Mouse (Mus musculus) midbrain, embryonic 12.5 days (tissue): Measurements from ENCODE around the gene Ovca2. TPM values are rescaled to one million over a fixed set of nuclear protein-coding genes. Genes with fewer than 3 reads are reported as not detected.

Source experiments
- ATAC-seq: fragments of 200-750 bp; cut with Nextera tagmentation; 2 replicates; pipeline ENCODE4 v1.8.0; 2017; ENCODE audit warnings: low read depth, moderate TSS enrichment, moderate library complexity; ENCODE audit not compliant: low FRiP score
- H3K27ac ChIP-seq: fragments of 300-500 bp; sonication (generic); replicated peaks from 2 replicates; pipeline ENCODE4 v1.5.1; 2016; ENCODE audit warnings: mild to moderate bottlenecking
- H3K27me3 ChIP-seq: fragments of 300-500 bp; sonication (generic); 2 replicates; pipeline ENCODE4 v1.6.1; 2016; ENCODE audit warnings: mild to moderate bottlenecking
- H3K36me3 ChIP-seq: fragments of 300-500 bp; sonication (generic); 2 replicates; pipeline ENCODE4 v1.6.1; 2016
- H3K4me1 ChIP-seq: fragments of 300-500 bp; sonication (generic); 2 replicates; pipeline ENCODE4 v1.6.1; 2016
- H3K4me2 ChIP-seq: fragments of 300-500 bp; sonication (generic); replicated peaks from 2 replicates; pipeline ENCODE4 v1.6.1; 2016; ENCODE audit warnings: mild to moderate bottlenecking, moderate library complexity
- H3K4me3 ChIP-seq: fragments of 300-500 bp; sonication (generic); 2 replicates; pipeline ENCODE4 v1.5.1; 2016; ENCODE audit warnings: mild to moderate bottlenecking
- H3K9ac ChIP-seq: fragments of 300-500 bp; sonication (generic); replicated peaks from 2 replicates; pipeline ENCODE4 v1.6.1; 2016; ENCODE audit warnings: mild to moderate bottlenecking, moderate library complexity
- H3K9me3 ChIP-seq: fragments of 300-500 bp; sonication (generic); 2 replicates; pipeline ENCODE4 v1.6.1; 2016; ENCODE audit warnings: mild to moderate bottlenecking
- WGBS: fragments of 180-500 bp; shearing (Covaris S2); methylation state at CpG from one replicate; pipeline ENCODE4 v1.1.7; 2016; 5-methylcytosine and 5-hydroxymethylcytosine counted together
- polyA plus RNA-seq: library from polyadenylated mRNA; unstranded; fragments of >200 nt; fragmentation: Nextera tagmentation; extraction: Ambion mirVana; gene quantifications from 2 replicates; pipeline ENCODE4 v1.2.1, GENCODE M21; 2016

Ovca2 gene
- polyA plus RNA-seq: 23.2 and 24.9 TPM in 2 replicates

GRCm38 (mm10) chr11:75178672-75179208 lies at the start of gene Ovca2:
Gene Ovca2, minus strand, starts transcription at chr11:75178835.
- H3K27me3 ChIP-seq: peaks cover 14% of the 10 kb centered on the region
- peaks cover 29% of the 10 kb centered on the region for H3K36me3 ChIP-seq
- H3K4me3 ChIP-seq: peak within 1 kb of the TSS; percentile 71
- H3K4me1 ChIP-seq: peaks cover 24% of the 10 kb centered on the region
- no peaks in the 10 kb centered on the region for H3K9me3 ChIP-seq
- peak; percentile 96 for ATAC-seq
- H3K4me2 ChIP-seq: peak within 1 kb of the TSS; percentile 97
- H3K27ac ChIP-seq: peak within 1 kb of the TSS; percentile 79
- WGBS: under 1% methylated on average over 33 of the region's 33 CpGs
- peak within 1 kb of the TSS; percentile 79 for H3K9ac ChIP-seq

GRCm38 (mm10) chr11:75227632-75228031 lies 49.0 kb upstream of the Ovca2 start:
- H3K4me3 ChIP-seq: no peak overlapping the region
- no peaks in the 10 kb centered on the region for H3K9me3 ChIP-seq
- peaks cover 6% of the 10 kb centered on the region for H3K4me1 ChIP-seq
- no peaks in the 10 kb centered on the region for H3K36me3 ChIP-seq
- ATAC-seq: no peak
- H3K27ac ChIP-seq: no peak overlapping the region
- no peak overlapping the region for H3K9ac ChIP-seq
- H3K4me2 ChIP-seq: no peak overlapping the region
- 0 out of 2 replicates have a peak, but pooled peaks cover 8% of the 10 kb centered on the region for H3K27me3 ChIP-seq
- WGBS: 82% methylated on average over 3 of the region's 3 CpGs

- no peaks in the 10 kb centered on the region for H3K36me3 ChIP-seq
- H3K4me1 ChIP-seq: peaks cover 6% of the 10 kb centered on the region
- ATAC-seq: no peak
- no peak overlapping the region for H3K27ac ChIP-seq
- H3K9ac ChIP-seq: no peak overlapping the region
- 90% methylated on average over 4 of the region's 4 CpGs for WGBS
- H3K27me3 ChIP-seq: no peaks in the 10 kb centered on the region
- H3K4me3 ChIP-seq: no peak overlapping the region
- no peaks in the 10 kb centered on the region for H3K9me3 ChIP-seq
- H3K4me2 ChIP-seq: no peak overlapping the region
These were observed 46.2 kb upstream of the Ovca2 start for GRCm38 (mm10) chr11:75224835-75225234.

DNA sequence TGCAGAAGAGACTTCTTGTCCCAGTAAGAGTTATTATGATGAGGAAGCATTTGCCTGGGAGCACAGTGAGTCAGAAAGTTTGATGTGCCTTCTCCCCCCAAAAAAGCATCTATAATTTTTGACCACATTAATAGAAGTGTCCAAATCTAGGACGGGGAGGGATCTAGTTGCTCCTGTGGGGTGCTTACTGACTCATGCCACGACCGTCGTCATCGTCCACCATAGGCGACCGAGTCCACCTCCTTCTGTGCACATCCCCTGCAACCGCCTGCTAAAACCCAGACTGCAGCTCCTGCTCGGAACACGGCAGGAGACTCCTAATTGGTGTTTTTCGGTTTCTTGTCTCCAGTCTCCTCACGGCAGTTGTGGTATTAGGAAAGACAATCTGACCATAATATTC lies 45.4 kb upstream of the Ovca2 start:
- Histone ChIP-seq H3K4me3 (no peak overlapping the region), H3K27ac (no peak overlapping the region), H3K36me3 (no peaks in the 10 kb centered on the region), H3K9ac (no peak overlapping the region), H3K4me1 (peaks cover 6% of the 10 kb centered on the region; the same call in 1 of the 2 replicates), H3K4me2 (no peak overlapping the region), H3K9me3 (no peaks in the 10 kb centered on the region), H3K27me3 (no peaks in the 10 kb centered on the region)
- no peak for ATAC-seq
- WGBS: 81% methylated on average over 12 of the region's 12 CpGs

DNA sequence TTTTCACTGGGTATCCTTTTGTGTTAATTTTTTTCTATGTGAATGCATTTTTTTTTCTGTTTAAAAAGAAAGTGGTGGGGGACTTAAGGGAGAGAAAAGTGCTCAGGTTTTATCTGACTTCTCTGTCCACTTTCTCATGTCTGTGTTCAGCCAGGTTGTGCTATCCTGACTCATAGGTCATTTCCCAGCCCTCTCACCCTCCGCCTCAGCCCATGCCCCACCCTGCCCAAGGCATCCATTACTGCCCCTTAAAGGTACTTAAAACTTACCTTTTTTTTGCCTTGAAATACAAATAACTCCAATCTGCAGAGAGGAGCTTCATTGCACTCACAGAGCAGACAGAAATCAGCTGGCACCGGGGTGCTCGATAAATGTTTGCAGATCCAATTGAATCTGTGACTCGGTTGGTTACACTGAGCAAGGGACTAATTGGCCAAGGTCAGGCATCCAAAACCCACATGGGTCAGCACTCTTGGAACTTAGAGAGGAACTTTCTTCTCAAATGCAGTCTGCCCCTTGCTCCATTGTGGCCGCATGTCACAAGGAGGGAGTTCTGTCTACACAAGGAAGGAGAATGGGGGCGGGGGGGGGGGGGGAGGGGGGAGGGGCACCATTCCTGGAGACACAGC lies 42.0 kb upstream of the Ovca2 start:
- Histone ChIP-seq H3K4me3 (no peak overlapping the region), H3K4me1 (peaks cover 11% of the 10 kb centered on the region), H3K36me3 (no peaks in the 10 kb centered on the region), H3K4me2 (no peak overlapping the region), H3K27me3 (peaks cover 7% of the 10 kb centered on the region), H3K9me3 (no peaks in the 10 kb centered on the region), H3K27ac (no peak overlapping the region), H3K9ac (no peak overlapping the region)
- WGBS: 66% methylated on average over 4 of the region's 6 CpGs
- ATAC-seq: no peak

DNA sequence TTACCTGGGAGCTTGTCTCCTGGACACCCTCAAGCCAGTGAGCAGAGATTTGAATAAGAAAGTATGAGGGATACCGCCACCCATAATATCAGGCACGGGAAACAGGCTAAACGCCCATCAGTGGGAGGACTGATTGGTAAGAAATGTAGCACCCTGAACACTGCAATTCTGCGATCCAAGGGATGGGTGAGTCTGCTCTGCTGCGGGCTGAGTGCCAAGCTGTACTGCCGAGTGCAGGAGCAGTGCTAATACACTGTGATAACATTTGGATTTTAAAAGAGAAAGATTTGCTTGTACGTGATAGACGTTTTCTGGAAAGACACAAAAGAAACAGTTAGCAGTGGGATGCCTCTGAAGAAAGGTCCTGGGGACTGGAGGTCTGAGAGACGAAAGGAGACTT lies 41.5 kb upstream of the Ovca2 start:
- Histone ChIP-seq H3K4me3 (no peak overlapping the region), H3K27ac (no peak overlapping the region), H3K27me3 (peaks cover 12% of the 10 kb centered on the region), H3K36me3 (no peaks in the 10 kb centered on the region), H3K9ac (no peak overlapping the region), H3K4me1 (peaks cover 15% of the 10 kb centered on the region), H3K9me3 (no peaks in the 10 kb centered on the region), H3K4me2 (no peak overlapping the region)
- 43% methylated on average over 9 of the region's 9 CpGs for WGBS
- ATAC-seq: no peak

DNA sequence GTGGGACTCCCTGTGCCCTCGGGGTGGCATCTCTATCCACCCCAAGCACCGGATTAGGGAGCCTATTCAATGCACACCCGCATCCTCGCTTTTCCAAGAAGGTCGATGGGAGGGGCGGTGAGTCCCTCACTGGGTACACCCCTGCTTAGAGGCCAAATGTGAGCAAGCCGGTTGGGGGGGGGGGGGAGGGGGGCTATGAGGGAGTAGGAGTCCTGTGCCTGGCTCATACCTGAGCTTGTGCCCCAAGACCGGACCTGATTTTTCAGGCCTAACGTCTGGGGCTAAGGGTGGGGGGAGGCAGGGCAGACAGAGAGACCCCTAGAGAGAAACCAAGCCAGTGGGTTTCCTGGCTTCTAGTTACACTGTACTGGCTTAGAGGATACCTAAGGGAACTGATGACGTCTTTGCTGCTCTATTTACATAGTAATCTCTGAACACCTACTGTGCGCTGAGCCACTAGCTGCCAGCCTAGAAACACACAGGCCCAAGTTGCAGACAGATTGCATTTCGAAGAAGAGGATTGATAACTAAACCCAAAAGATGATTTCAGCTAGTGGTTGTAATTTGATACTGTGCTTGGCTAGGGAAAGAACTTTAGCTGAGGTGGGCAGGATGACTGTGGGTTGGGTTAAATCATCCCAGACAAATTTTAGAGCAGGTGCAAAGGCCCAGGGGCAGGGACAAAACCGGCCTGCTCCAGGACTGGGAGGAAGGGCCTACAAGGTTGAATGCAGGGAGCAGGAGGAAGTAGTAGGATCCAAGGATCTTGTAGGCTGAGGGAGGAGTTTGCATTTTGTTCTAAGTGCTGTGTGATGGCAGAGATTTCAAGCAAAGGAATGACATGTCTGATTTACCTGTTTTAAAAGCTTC lies 35.7 kb upstream of the Ovca2 start:
- Histone ChIP-seq H3K4me1 (peaks cover 64% of the 10 kb centered on the region), H3K9me3 (no peaks in the 10 kb centered on the region), H3K9ac (peak overlapping the region; percentile 35), H3K36me3 (no peaks in the 10 kb centered on the region), H3K4me2 (peak overlapping the region; percentile 53), H3K27me3 (peaks cover 26% of the 10 kb centered on the region), H3K27ac (peak overlapping the region; percentile 81), H3K4me3 (peak overlapping the region; percentile 30)
- 14% methylated on average over 12 of the region's 13 CpGs for WGBS
- peak; percentile 55 for ATAC-seq

DNA sequence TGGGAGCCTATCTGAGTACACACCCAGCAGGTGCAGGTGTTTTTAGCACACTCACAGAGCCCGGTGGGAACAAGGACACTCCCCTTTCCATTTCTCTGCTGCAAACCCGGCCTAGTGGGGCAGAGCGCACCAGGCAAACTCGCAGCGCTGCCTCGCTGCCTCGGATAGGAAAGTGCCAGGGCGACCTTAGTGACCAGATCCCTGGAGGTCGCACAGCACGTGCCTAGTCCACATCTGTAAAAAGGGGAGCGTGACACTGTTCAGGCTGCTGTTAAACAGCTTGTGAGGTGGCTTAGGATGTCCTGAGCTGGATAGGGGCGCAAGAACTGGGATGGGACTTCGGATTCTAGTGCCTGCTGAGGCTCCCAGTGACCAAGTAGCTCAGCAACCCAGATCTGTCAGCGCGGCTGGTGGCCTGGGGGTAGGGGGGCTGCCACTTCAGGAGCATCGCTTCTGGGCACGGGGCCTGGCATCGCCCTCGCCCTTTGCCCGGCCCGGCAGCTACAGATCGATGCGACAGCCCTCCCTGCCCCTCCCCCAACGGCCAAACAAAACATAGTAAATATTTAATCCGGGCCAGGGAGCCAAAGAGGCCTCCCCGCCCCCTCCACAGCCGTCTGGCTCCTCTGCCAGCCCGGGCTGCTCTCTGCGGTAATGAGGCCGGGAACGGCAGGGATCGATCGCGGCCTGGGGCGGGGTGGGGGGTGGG lies 34.9 kb upstream of the Ovca2 start:
- H3K4me3 ChIP-seq: peak overlapping the region; percentile 30
- H3K4me1 ChIP-seq: peaks cover 70% of the 10 kb centered on the region
- peak overlapping the region; percentile 53 for H3K4me2 ChIP-seq
- peaks cover 27% of the 10 kb centered on the region for H3K27me3 ChIP-seq
- peak; percentile 82 for ATAC-seq
- H3K36me3 ChIP-seq: no peaks in the 10 kb centered on the region
- no peaks in the 10 kb centered on the region for H3K9me3 ChIP-seq
- H3K9ac ChIP-seq: peak overlapping the region; percentile 35
- H3K27ac ChIP-seq: peak overlapping the region; percentile 81
- 2% methylated on average over 35 of the region's 35 CpGs for WGBS

DNA sequence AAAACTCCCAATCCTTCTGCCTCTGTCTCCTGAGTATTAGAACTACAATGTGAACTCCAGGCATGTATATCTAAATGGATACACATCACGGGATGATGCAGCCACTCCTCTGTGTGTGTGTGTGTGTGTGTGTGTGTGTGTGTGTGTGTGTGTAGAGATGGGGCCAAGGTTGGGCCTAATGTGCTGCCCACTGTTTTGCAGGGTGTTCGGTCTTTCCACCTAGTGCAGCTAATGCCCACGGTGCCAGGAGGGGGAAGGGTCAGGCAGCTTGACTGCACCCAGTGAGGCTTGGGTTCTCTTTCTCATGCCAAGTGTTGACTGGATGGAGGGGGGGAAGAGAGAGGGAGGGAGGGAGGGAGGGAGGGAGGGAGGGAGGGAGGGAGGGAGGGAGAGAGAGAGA lies 34.2 kb upstream of the Ovca2 start:
- Histone ChIP-seq H3K36me3 (no peaks in the 10 kb centered on the region), H3K27ac (peak overlapping the region; percentile 81), H3K9me3 (no peaks in the 10 kb centered on the region), H3K27me3 (peaks cover 27% of the 10 kb centered on the region), H3K4me2 (peak overlapping the region; percentile 53; the same call in 1 of the 2 replicates), H3K9ac (no peak overlapping the region), H3K4me3 (no peak overlapping the region), H3K4me1 (peaks cover 70% of the 10 kb centered on the region)
- ATAC-seq: no peak
- WGBS: 35% methylated on average over 2 of the region's 3 CpGs

DNA sequence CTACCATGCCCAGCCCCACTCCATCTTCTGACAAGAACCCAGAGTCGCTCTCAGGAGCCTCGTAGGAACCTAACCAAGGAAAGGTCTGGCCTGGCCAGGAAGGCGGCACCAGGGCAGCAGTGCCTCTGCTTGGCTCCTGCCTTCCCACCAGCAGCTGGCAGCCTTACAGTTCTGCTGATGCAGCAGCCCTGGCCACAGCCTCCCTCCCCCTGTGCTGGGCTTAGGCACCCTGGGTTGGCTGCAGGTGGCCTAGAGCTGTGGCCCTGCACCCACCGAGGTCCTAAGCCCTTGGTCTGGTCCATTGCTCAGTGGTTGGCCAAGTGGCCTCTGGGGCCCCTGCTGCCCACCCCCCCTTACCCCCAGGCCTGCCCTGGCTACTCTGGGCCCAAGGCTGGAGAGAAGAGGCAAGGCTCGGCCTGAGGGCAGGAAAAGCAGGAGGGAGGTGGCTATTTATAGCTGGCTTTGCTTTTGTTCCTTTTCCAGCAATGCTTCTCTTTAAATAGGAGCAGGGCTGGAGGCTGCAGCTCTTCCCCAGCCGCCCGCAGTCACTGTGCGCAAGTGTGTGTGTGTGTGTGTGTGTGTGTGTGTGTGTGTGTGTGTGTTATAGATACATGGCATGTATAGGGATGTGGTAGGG lies 33.5 kb upstream of the Ovca2 start:
- H3K4me2 ChIP-seq: no peak overlapping the region
- ATAC-seq: no peak
- H3K27ac ChIP-seq: peak overlapping the region; percentile 81
- 35% methylated on average over 8 of the region's 8 CpGs for whole genome bisulfite sequencing
- peaks cover 70% of the 10 kb centered on the region for H3K4me1 ChIP-seq
- no peak overlapping the region for H3K4me3 ChIP-seq
- H3K9ac ChIP-seq: no peak overlapping the region
- H3K9me3 ChIP-seq: no peaks in the 10 kb centered on the region
- H3K36me3 ChIP-seq: no peaks in the 10 kb centered on the region
- H3K27me3 ChIP-seq: peaks cover 27% of the 10 kb centered on the region

DNA sequence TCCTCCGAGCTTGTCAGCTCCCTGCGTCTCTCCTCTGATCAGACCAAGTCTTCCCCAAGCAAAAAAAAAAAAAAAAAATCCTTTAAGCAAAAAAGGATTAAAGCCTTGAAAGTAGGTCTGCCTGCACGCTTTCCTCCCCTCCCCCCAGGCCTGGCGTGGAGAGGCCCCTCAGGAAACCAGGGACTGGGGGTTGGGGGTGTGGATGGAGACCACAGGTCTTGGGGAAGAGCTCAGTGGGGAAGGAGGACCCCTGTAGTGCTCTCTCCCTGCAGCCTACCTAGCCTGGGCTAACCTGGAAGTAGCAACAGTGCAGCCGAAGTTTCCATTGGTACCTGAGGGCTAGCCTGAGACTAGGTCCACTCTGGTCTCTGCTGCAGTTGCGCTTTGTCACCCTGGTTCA lies 32.1 kb upstream of the Ovca2 start:
- Histone ChIP-seq H3K4me3 (no peak overlapping the region), H3K27ac (peak overlapping the region; percentile 81), H3K9me3 (no peaks in the 10 kb centered on the region), H3K27me3 (peaks cover 21% of the 10 kb centered on the region; the same call in 1 of the 2 replicates), H3K9ac (no peak overlapping the region), H3K4me2 (no peak overlapping the region), H3K4me1 (peaks cover 67% of the 10 kb centered on the region), H3K36me3 (no peaks in the 10 kb centered on the region)
- 31% methylated on average over 6 of the region's 6 CpGs for WGBS
- ATAC-seq: no peak
